Mouse (Mus musculus): ENCODE results near the gene Gm6217. TPM values are rescaled to one million over a fixed set of nuclear protein-coding genes. Genes with fewer than 3 reads are reported as not detected.
"Not testable (repeated sequence)": the region's sequence is repeated elsewhere in the genome, so short reads cannot be mapped to it uniquely, and the experiment has no call there.

Gene Gm6217
- total RNA-seq (2014; rRNA removed) (not detected in 2 replicates), polyA plus RNA-seq (2012; rRNA removed) (not detected in 2 replicates)

GRCm38 (mm10) chr1:82931326-82931725 lies at the start of gene Gm6217:
TSS of gene Gm6217 (minus strand) at chr1:82931399.
- H3K79me2 ChIP-seq (ENCODE audit: control insufficient read depth, insufficient read depth, low read length); H3K27me3 ChIP-seq (ENCODE audit: control insufficient read depth, insufficient read depth, low read length); H3K4me1 ChIP-seq (ENCODE audit: control insufficient read depth, insufficient read depth, low read length); H3K36me3 ChIP-seq (ENCODE audit: control insufficient read depth, insufficient read depth, low read length); H3K4me3 ChIP-seq (ENCODE audit: insufficient read depth, low read depth, low read length); H3K27ac ChIP-seq (replicated peaks; ENCODE audit: insufficient read depth, low read depth, low read length); DNase-seq (ENCODE audit: extremely low read depth, low read depth, low spot score); H3K9ac ChIP-seq (ENCODE audit: low read depth, low read length): not testable (repeated sequence)
- WGBS, result no CpG with 5 or more reads among the region's 6 CpGs

GRCm38 (mm10) chr1:82977840-82978239 lies 46.6 kb upstream of the Gm6217 start:
- TF ChIP-seq POLR2A (IDR thresholded peaks at IDR 0.05; ENCODE audit: extremely low read depth, insufficient read depth, low read length) (no peak), CTCF (IDR thresholded peaks at IDR 0.05; ENCODE audit: low read depth, low read length) (no peak)
- Histone ChIP-seq H3K4me1 (ENCODE audit: control insufficient read depth, insufficient read depth, low read length) (peaks cover 3% of the 10 kb centered on the region), H3K27ac (replicated peaks; ENCODE audit: insufficient read depth, low read depth, low read length) (no peak overlapping the region), H3K9ac (ENCODE audit: low read depth, low read length) (no peak overlapping the region), H3K27me3 (ENCODE audit: control insufficient read depth, insufficient read depth, low read length) (no peaks in the 10 kb centered on the region), H3K79me2 (ENCODE audit: control insufficient read depth, insufficient read depth, low read length) (no peaks in the 10 kb centered on the region), H3K36me3 (ENCODE audit: control insufficient read depth, insufficient read depth, low read length) (no peaks in the 10 kb centered on the region), H3K4me3 (ENCODE audit: insufficient read depth, low read depth, low read length) (no peak overlapping the region)
- no peak for DNase-seq (ENCODE audit: extremely low read depth, low read depth, low spot score)

GRCm38 (mm10) chr1:82975750-82976149 lies 44.6 kb upstream of the Gm6217 start:
- DNase-seq (ENCODE audit: extremely low read depth, low read depth, low spot score), result no peak
- TF ChIP-seq CTCF (IDR thresholded peaks at IDR 0.05; ENCODE audit: low read depth, low read length), result no peak
- no peak for TF ChIP-seq POLR2A (IDR thresholded peaks at IDR 0.05; ENCODE audit: extremely low read depth, insufficient read depth, low read length)
- WGBS, result 60% methylated on average over 5 of the region's 5 CpGs
- Histone ChIP-seq H3K4me1 (ENCODE audit: control insufficient read depth, insufficient read depth, low read length) (peaks cover 4% of the 10 kb centered on the region), H3K27ac (replicated peaks; ENCODE audit: insufficient read depth, low read depth, low read length) (no peak overlapping the region), H3K4me3 (ENCODE audit: insufficient read depth, low read depth, low read length) (no peak overlapping the region), H3K36me3 (ENCODE audit: control insufficient read depth, insufficient read depth, low read length) (no peaks in the 10 kb centered on the region), H3K9ac (ENCODE audit: low read depth, low read length) (no peak overlapping the region), H3K79me2 (ENCODE audit: control insufficient read depth, insufficient read depth, low read length) (no peaks in the 10 kb centered on the region), H3K27me3 (ENCODE audit: control insufficient read depth, insufficient read depth, low read length) (no peaks in the 10 kb centered on the region)

GRCm38 (mm10) chr1:82974342-82974741 lies 43.1 kb upstream of the Gm6217 start:
- Histone ChIP-seq H3K36me3 (ENCODE audit: control insufficient read depth, insufficient read depth, low read length) (no peaks in the 10 kb centered on the region), H3K4me3 (ENCODE audit: insufficient read depth, low read depth, low read length) (no peak overlapping the region), H3K27ac (replicated peaks; ENCODE audit: insufficient read depth, low read depth, low read length) (no peak overlapping the region; the same call in 1 of the 2 replicates), H3K79me2 (ENCODE audit: control insufficient read depth, insufficient read depth, low read length) (no peaks in the 10 kb centered on the region), H3K9ac (ENCODE audit: low read depth, low read length) (no peak overlapping the region), H3K4me1 (ENCODE audit: control insufficient read depth, insufficient read depth, low read length) (peaks cover 4% of the 10 kb centered on the region), H3K27me3 (ENCODE audit: control insufficient read depth, insufficient read depth, low read length) (no peaks in the 10 kb centered on the region)
- no peak for DNase-seq (ENCODE audit: extremely low read depth, low read depth, low spot score)
- 71% methylated on average over 9 of the region's 9 CpGs for WGBS
- TF ChIP-seq CTCF (IDR thresholded peaks at IDR 0.05; ENCODE audit: low read depth, low read length) (no peak), POLR2A (IDR thresholded peaks at IDR 0.05; ENCODE audit: extremely low read depth, insufficient read depth, low read length) (no peak)

- TF ChIP-seq CTCF (IDR thresholded peaks at IDR 0.05; ENCODE audit: low read depth, low read length) (no peak), POLR2A (IDR thresholded peaks at IDR 0.05; ENCODE audit: extremely low read depth, insufficient read depth, low read length) (no peak)
- H3K79me2 ChIP-seq (ENCODE audit: control insufficient read depth, insufficient read depth, low read length), result no peaks in the 10 kb centered on the region
- H3K9ac ChIP-seq (ENCODE audit: low read depth, low read length), result no peak overlapping the region
- no peaks in the 10 kb centered on the region for H3K27me3 ChIP-seq (ENCODE audit: control insufficient read depth, insufficient read depth, low read length)
- 0 out of 2 replicates have a peak overlapping the region, but pooled peaks have one; percentile 17 for H3K27ac ChIP-seq (replicated peaks; ENCODE audit: insufficient read depth, low read depth, low read length)
- peaks cover 4% of the 10 kb centered on the region for H3K4me1 ChIP-seq (ENCODE audit: control insufficient read depth, insufficient read depth, low read length)
- no peaks in the 10 kb centered on the region for H3K36me3 ChIP-seq (ENCODE audit: control insufficient read depth, insufficient read depth, low read length)
- 67% methylated on average over 6 of the region's 6 CpGs for WGBS
- H3K4me3 ChIP-seq (ENCODE audit: insufficient read depth, low read depth, low read length), result no peak overlapping the region
- no peak for DNase-seq (ENCODE audit: extremely low read depth, low read depth, low spot score)
Observed at GRCm38 (mm10) chr1:82973901-82974300, 42.7 kb upstream of the Gm6217 start.

- no peak for DNase-seq (ENCODE audit: extremely low read depth, low read depth, low spot score)
- Histone ChIP-seq H3K36me3 (ENCODE audit: control insufficient read depth, insufficient read depth, low read length) (no peaks in the 10 kb centered on the region), H3K9ac (ENCODE audit: low read depth, low read length) (no peak overlapping the region), H3K27me3 (ENCODE audit: control insufficient read depth, insufficient read depth, low read length) (no peaks in the 10 kb centered on the region), H3K79me2 (ENCODE audit: control insufficient read depth, insufficient read depth, low read length) (no peaks in the 10 kb centered on the region), H3K27ac (replicated peaks; ENCODE audit: insufficient read depth, low read depth, low read length) (no peak overlapping the region), H3K4me3 (ENCODE audit: insufficient read depth, low read depth, low read length) (no peak overlapping the region), H3K4me1 (ENCODE audit: control insufficient read depth, insufficient read depth, low read length) (peaks cover 4% of the 10 kb centered on the region)
- WGBS, result 79% methylated on average over 1 of the region's 1 CpGs
- TF ChIP-seq POLR2A (IDR thresholded peaks at IDR 0.05; ENCODE audit: extremely low read depth, insufficient read depth, low read length) (no peak), CTCF (IDR thresholded peaks at IDR 0.05; ENCODE audit: low read depth, low read length) (no peak)
Observed at GRCm38 (mm10) chr1:82973244-82973643, 42.0 kb upstream of the Gm6217 start.

Data from liver, adult 2 months (tissue).